Mouse (Mus musculus) neural tube, embryonic 10.5 days (tissue): ENCODE data around the gene Hoxb5.

Experiments used
- DNase-seq: peaks from one replicate; pipeline ENCODE4 v3.0.0-alpha.2; 2017; ENCODE audit warnings: low spot score; ENCODE audit errors: extremely low spot score

Gene Hoxb5

GRCm38 (mm10) chr11:96351312-96351711, 48.2 kb downstream of the Hoxb5 start:
- DNase-seq, result peak; percentile 69

- peak; percentile 83 for DNase-seq
Observed at GRCm38 (mm10) chr11:96351831-96352230, 48.7 kb downstream of the Hoxb5 start.

GRCm38 (mm10) chr11:96352691-96353521, 49.8 kb downstream of the Hoxb5 start:
- DNase-seq, result peak; percentile 81

- DNase-seq, result no peak
Observed at GRCm38 (mm10) chr11:96353522-96353841, 50.3 kb downstream of the Hoxb5 start.

GRCm38 (mm10) chr11:96353939-96354338, 50.8 kb downstream of the Hoxb5 start:
- DNase-seq, result no peak

- DNase-seq, result peak; percentile 86
Observed at GRCm38 (mm10) chr11:96354376-96354775, 51.2 kb downstream of the Hoxb5 start.

- DNase-seq, result no peak
Observed at GRCm38 (mm10) chr11:96354801-96355311, 51.7 kb downstream of the Hoxb5 start.
